Mouse (Mus musculus): ENCODE results near the gene 1700018F24Rik.
"Not testable (repeated sequence)": the region's sequence is repeated elsewhere in the genome, so short reads cannot be mapped to it uniquely, and the experiment has no call there.

The 1700018F24Rik gene

DNA sequence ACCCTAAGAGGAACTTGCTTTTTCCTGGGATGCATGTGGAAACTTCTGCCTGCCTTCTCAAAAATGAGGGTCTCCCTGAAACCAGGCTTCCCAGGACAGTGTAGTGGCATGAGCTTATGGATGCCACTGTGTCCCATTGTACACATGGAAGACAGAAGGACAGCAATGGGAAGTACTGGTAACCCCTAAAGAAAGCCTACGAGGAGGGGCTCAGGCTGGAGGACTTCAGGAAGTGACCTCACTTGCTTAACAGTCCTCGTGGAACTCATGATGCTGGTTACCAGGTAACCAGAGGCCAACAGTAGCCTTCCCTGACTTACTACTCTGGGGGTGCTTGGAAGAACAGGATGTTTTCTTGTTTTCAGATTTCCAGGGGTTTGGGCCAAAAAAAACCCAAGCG, at the start of gene 1700018F24Rik:
TSS of gene 1700018F24Rik (plus strand) at position 301 of the 400 bp plus-strand sequence.
- not testable (repeated sequence) for DNase-seq (ENCODE audit: low spot score in 2 of 2)

- DNase-seq (ENCODE audit: low spot score in 2 of 2) = no peak
Measured at GRCm38 (mm10) chr5:144998491-144998890, 44.3 kb upstream of the 1700018F24Rik start.

GRCm38 (mm10) chr5:145003362-145003761, 39.4 kb upstream of the 1700018F24Rik start:
- no peak for DNase-seq (ENCODE audit: low spot score in 2 of 2)

DNA sequence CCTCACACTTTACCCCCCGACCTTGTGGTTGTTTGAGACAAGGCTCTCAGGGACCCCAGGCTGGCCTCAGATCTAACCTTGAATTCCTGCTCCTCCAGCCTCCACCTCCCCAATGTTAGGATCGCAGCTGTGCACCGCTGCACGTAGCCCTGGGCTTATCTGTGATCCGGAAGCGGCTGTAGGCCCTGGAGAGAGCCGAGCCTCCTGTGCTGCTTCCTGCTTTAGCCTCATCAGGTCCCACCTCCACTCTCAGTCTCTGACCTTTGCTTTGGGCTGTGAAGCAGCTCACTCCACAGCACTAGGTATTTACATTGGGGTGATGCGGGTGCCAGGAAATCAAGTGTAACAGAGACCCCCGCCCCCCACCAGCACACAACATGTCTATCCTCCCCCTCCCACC, 38.3 kb upstream of the 1700018F24Rik start:
- no peak for DNase-seq (ENCODE audit: low spot score in 2 of 2)

DNA sequence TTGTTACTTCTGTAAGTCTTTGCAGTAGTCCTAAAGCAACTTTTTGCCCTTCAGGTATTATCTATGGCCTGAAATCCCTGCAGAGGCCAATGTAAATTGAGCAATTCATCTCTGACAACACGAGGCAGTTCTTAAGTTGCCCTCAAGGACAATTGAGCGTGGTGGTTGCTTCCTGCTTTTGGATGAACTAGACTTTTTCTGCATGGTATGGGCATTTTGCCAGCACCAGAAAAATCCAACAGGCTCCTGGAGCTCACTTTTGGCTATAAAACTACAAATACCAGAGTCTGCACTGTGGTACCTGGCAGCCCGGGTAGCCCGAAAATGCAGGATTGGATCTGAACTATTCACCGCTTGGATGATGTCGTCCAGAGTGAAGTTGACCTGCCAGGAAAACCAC, 37.2 kb upstream of the 1700018F24Rik start:
- no peak for DNase-seq (ENCODE audit: low spot score in 2 of 2)

DNA sequence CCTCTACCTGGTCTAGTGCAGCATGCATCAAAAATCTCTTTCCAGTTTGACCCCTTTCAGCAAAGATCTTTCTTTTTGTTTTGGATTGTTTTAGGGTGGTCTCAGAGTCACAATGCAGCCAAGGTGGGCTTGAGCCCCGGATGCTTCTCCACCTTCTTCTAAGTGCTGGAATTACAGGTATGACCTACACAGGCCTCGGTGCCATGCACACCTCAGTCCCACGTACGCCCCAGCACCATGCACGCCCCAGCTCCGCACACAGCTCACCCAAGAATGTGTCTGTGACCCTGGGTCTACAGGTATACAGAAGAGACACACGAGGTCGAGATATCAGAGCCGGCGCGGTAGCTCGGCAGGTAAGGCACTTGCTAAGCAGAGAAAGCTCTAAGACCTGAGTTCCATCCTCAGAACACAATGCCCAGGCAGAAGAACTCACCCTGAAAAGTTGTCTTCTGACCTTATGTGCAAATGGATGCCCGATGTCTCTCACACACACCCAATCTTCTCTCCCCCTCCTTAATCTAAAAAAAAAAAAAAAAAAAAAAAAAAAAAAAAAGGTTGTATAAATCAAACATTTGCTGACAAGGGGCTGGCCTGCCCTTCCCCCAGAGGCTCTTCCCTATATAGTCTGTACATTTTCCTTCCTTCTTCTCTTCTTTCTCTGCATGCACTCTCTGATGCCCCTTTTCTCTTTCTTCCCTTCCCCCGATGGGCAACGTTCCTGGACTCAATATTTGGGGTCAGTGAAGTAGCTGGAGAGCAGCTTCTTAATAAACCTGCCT, 33.7 kb upstream of the 1700018F24Rik start:
- no peak for DNase-seq (ENCODE audit: low spot score in 2 of 2)

- no peak for DNase-seq (ENCODE audit: low spot score in 2 of 2)
Measured at GRCm38 (mm10) chr5:145014278-145014677, 28.5 kb upstream of the 1700018F24Rik start.

- DNase-seq (ENCODE audit: low spot score in 2 of 2) = not testable (repeated sequence)
Measured at GRCm38 (mm10) chr5:145016761-145017160, 26.0 kb upstream of the 1700018F24Rik start.

DNA sequence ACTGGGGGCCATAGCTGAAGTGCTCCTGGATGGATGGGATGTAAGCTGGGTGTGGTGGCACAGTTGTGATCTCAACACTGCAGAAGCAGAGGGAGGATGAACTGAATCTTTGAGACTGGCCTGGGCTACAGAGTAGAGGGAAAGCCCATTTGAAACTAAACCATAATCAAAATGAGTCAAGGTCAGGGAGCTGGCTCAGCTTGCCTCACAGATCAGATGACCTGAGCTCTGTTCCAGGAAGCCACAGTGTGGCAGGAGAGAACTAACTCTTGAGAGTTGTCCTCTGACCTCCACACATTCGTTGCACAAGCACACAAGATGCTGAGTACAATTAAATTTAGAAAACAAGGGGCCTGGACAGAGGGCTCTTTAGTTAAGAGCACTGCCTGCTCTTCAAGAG, 22.5 kb upstream of the 1700018F24Rik start:
- DNase-seq (ENCODE audit: low spot score in 2 of 2) = not testable (repeated sequence)

DNA sequence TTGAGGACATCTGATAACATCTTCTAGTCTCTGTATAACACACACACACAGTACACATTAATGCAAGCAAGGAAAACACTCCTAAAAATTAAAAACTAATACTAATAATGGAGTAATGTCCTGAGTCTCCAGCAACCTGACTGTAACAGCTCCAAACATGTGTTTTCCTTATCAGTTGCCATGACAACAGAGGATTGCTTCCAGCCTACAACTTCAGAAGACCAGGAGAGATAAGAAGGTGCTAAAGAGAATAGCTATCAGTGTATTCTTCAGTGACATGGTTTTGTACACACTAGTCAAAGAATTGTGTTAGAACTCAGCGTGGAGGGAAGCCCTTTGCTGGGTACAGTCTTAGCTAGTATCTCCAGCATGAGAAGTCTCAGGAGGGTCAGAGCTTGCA, 22.1 kb upstream of the 1700018F24Rik start:
- not testable (repeated sequence) for DNase-seq (ENCODE audit: low spot score in 2 of 2)

- not testable (repeated sequence) for DNase-seq (ENCODE audit: low spot score in 2 of 2)
Measured at GRCm38 (mm10) chr5:145030476-145030875, 12.3 kb upstream of the 1700018F24Rik start.

- not testable (repeated sequence) for DNase-seq (ENCODE audit: low spot score in 2 of 2)
Measured at GRCm38 (mm10) chr5:145032391-145032790, 10.4 kb upstream of the 1700018F24Rik start, which contains the start of gene Gm4871. Gene Gm4871, minus strand, starts transcription at chr5:145032754.

DNA sequence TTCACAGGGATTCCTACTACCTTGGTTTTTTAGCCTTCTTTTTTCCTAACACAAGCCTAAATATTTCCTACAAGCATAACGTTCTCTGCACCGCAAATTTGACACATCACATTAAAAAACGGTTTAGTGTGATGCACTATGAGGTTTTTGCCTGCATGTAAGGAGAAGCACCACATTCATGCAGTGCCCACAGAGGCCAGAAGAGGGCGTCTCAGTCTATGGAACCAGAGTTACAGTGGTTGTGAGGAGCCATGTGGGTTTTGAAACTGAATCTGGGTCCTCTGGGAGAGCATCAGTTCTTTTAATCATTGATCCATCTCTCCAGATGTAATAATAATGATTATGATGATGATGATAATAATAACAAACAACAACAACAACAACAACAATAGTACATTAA, 1.2 kb upstream of the 1700018F24Rik start:
- DNase-seq (ENCODE audit: low spot score in 2 of 2) = no peak

GRCm38 (mm10) chr5:145054187-145054586, 11.4 kb downstream of the 1700018F24Rik start:
- not testable (repeated sequence) for DNase-seq (ENCODE audit: low spot score in 2 of 2)

GRCm38 (mm10) chr5:145057907-145058306, 15.1 kb downstream of the 1700018F24Rik start:
- no peak for DNase-seq (ENCODE audit: low spot score in 2 of 2)

DNA sequence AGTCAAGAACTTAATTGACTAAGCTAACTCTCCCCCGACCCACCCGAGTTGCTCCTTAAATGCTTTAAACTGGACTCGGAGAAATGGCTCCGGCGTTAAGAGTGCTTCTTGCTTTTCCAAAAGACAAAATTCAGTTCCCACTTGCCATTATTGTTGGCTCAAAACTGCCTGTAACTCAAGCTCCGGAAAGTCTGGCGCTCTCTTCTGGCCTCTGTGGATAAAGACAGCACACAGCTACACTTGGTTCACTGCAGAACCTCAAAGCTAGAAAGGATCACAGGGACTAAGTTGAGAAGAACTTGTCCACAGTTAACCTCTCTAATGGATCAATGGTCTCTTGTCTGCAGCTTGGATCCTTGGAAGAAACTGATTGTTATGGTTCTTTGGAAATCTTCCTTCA, 15.9 kb downstream of the 1700018F24Rik start:
- DNase-seq (ENCODE audit: low spot score in 2 of 2) = no peak

GRCm38 (mm10) chr5:145059524-145059923, 16.7 kb downstream of the 1700018F24Rik start:
- no peak for DNase-seq (ENCODE audit: low spot score in 2 of 2)

GRCm38 (mm10) chr5:145064765-145065340, 22.1 kb downstream of the 1700018F24Rik start:
- no peak for DNase-seq (ENCODE audit: low spot score in 2 of 2)

GRCm38 (mm10) chr5:145068863-145069262, 26.1 kb downstream of the 1700018F24Rik start:
- no peak for DNase-seq (ENCODE audit: low spot score in 2 of 2)

GRCm38 (mm10) chr5:145069707-145070106, 26.9 kb downstream of the 1700018F24Rik start:
- DNase-seq (ENCODE audit: low spot score in 2 of 2) = peak; percentile 44 to 77

- no peak for DNase-seq (ENCODE audit: low spot score in 2 of 2)
Measured at GRCm38 (mm10) chr5:145071342-145071741, 28.6 kb downstream of the 1700018F24Rik start.

GRCm38 (mm10) chr5:145075081-145075480, 32.3 kb downstream of the 1700018F24Rik start:
- no peak for DNase-seq (ENCODE audit: low spot score in 2 of 2)

All from frontal cortex, postnatal 14 days (tissue).